Mouse (Mus musculus): ENCODE measurements around the gene Gata3.

Gata3 gene

GRCm38 (mm10) chr2:9871798-9872197 is 18.0 kb downstream of the Gata3 start:
- DNase-seq, result no peak

- DNase-seq, result no peak
Observed at GRCm38 (mm10) chr2:9871141-9871716, 18.6 kb downstream of the Gata3 start.

- DNase-seq, result no peak
Observed at GRCm38 (mm10) chr2:9867092-9867825, 22.6 kb downstream of the Gata3 start.

- no peak for DNase-seq
Observed at GRCm38 (mm10) chr2:9860698-9861097, 29.1 kb downstream of the Gata3 start.

- no peak for DNase-seq
Observed at GRCm38 (mm10) chr2:9855861-9856260, 34.0 kb downstream of the Gata3 start.

GRCm38 (mm10) chr2:9852851-9853576 is 36.8 kb downstream of the Gata3 start:
- no peak for DNase-seq

GRCm38 (mm10) chr2:9835195-9835594 is 54.6 kb downstream of the Gata3 start:
- peak in 1 of 2 experiments; percentile 5 for DNase-seq

- no peak for DNase-seq
Observed at GRCm38 (mm10) chr2:9833712-9834111, 56.1 kb downstream of the Gata3 start.

GRCm38 (mm10) chr2:9827624-9828023 is 62.2 kb downstream of the Gata3 start:
- DNase-seq, result no peak

- no peak for DNase-seq
Observed at GRCm38 (mm10) chr2:9820611-9821010, 69.2 kb downstream of the Gata3 start.

GRCm38 (mm10) chr2:9818177-9818785 is 71.6 kb downstream of the Gata3 start:
- no peak for DNase-seq
